Mouse (Mus musculus) cerebellum, adult 2 months (tissue): ENCODE results near the gene Bcas3. TPM values are rescaled to one million over a fixed set of nuclear protein-coding genes. Genes with fewer than 3 reads are reported as not detected.

Experiments used
- DNase-seq, 2 experiments: peaks; one replicate each; pipeline ENCODE4 v3.0.0; 2021
- H3K27ac ChIP-seq: fragments of 200-500 bp; 2 replicates; pipeline ENCODE4 v1.5.1; 2012; ENCODE audit warnings: low read length, control low read depth, inconsistent platforms; ENCODE audit not compliant: insufficient read depth
- H3K27me3 ChIP-seq: fragments of 200-500 bp; 2 replicates; pipeline ENCODE4 v1.6.1; 2012; ENCODE audit warnings: inconsistent platforms, mild to moderate bottlenecking, low read length, moderate library complexity; ENCODE audit not compliant: control insufficient read depth, insufficient read depth
- H3K4me1 ChIP-seq: fragments of 200-500 bp; 2 replicates; pipeline ENCODE4 v1.6.1; 2011; ENCODE audit warnings: low read length; ENCODE audit not compliant: control insufficient read depth, insufficient read depth
- H3K4me3 ChIP-seq: fragments of 200-500 bp; replicated peaks from 2 replicates; pipeline ENCODE3; 2011; ENCODE audit warnings: mild to moderate bottlenecking, low read depth, low read length, control low read depth; ENCODE audit not compliant: insufficient read depth
- CTCF ChIP-seq: fragments of 200-500 bp; IDR thresholded peaks from 2 replicates; pipeline ENCODE4 v1.5.1; 2011; ENCODE audit warnings: low read depth, mild to moderate bottlenecking, control low read depth, low read length, moderate library complexity, borderline replicate concordance; ENCODE audit not compliant: insufficient read depth
- POLR2A ChIP-seq: fragments of 200-500 bp; IDR thresholded peaks from 2 replicates; pipeline ENCODE4 v1.6.1; 2011; ENCODE audit warnings: low read length, control low read depth, borderline replicate concordance; ENCODE audit not compliant: insufficient read depth
- WGBS: fragments of 180-500 bp; shearing (Covaris S2); methylation state at CpG from one replicate; pipeline ENCODE4 v1.1.7; 2018; 5-methylcytosine and 5-hydroxymethylcytosine counted together
- polyA plus RNA-seq: library from polyadenylated mRNA; depleted of rRNA; stranded (reverse); fragments of >200 nt; gene quantifications from 2 replicates; pipeline ENCODE4 v1.2.3, GENCODE M21; 2012

Gene Bcas3
- polyA plus RNA-seq, 1 experiment: 44.4 TPM

GRCm38 (mm10) chr11:85758891-85759290 lies 405.9 kb downstream of the Bcas3 start:
- no peak for DNase-seq
- no peak for TF ChIP-seq CTCF
- no peak for TF ChIP-seq POLR2A
- Histone ChIP-seq H3K4me3 (no peak overlapping the region), H3K27ac (no peak overlapping the region), H3K4me1 (peaks cover 5% of the 10 kb centered on the region), H3K27me3 (no peaks in the 10 kb centered on the region)
- WGBS: 89% methylated on average over 9 of the region's 9 CpGs

GRCm38 (mm10) chr11:85759634-85760439 lies 406.9 kb downstream of the Bcas3 start:
- no peak overlapping the region for H3K27ac ChIP-seq
- no peak for TF ChIP-seq CTCF
- TF ChIP-seq POLR2A: no peak
- no peak overlapping the region for H3K4me3 ChIP-seq
- H3K4me1 ChIP-seq: peaks cover 5% of the 10 kb centered on the region
- 78% methylated on average over 14 of the region's 14 CpGs for WGBS
- H3K27me3 ChIP-seq: no peaks in the 10 kb centered on the region
- DNase-seq: no peak

GRCm38 (mm10) chr11:85760486-85761141 lies 407.6 kb downstream of the Bcas3 start:
- no peak overlapping the region for H3K27ac ChIP-seq
- DNase-seq: peak; percentile 14 to 19

GRCm38 (mm10) chr11:85761170-85761569 lies 408.2 kb downstream of the Bcas3 start:
- Histone ChIP-seq H3K4me3 (no peak overlapping the region), H3K4me1 (peaks cover 5% of the 10 kb centered on the region), H3K27ac (no peak overlapping the region), H3K27me3 (no peaks in the 10 kb centered on the region)
- TF ChIP-seq POLR2A (no peak), CTCF (no peak)
- no peak for DNase-seq
- 87% methylated on average over 3 of the region's 3 CpGs for WGBS

More at GRCm38 (mm10) chr11:85760486-85761141, 407.6 kb downstream of the Bcas3 start:
- WGBS: 47% methylated on average over 6 of the region's 6 CpGs
- Histone ChIP-seq H3K4me3 (no peak overlapping the region), H3K27me3 (no peaks in the 10 kb centered on the region), H3K4me1 (peaks cover 5% of the 10 kb centered on the region)
- TF ChIP-seq CTCF: no peak
- no peak for TF ChIP-seq POLR2A

GRCm38 (mm10) chr11:85763655-85764054 lies 410.7 kb downstream of the Bcas3 start:
- Histone ChIP-seq H3K27ac (no peak overlapping the region), H3K27me3 (no peaks in the 10 kb centered on the region; the same call in 1 of the 2 replicates), H3K4me1 (peaks cover 5% of the 10 kb centered on the region), H3K4me3 (no peak overlapping the region)
- 75% methylated on average over 3 of the region's 3 CpGs for WGBS
- no peak for DNase-seq
- TF ChIP-seq CTCF: no peak
- TF ChIP-seq POLR2A: no peak

GRCm38 (mm10) chr11:85766106-85766723 lies 413.2 kb downstream of the Bcas3 start:
- Histone ChIP-seq H3K27me3 (no peaks in the 10 kb centered on the region; the same call in 1 of the 2 replicates), H3K27ac (no peak overlapping the region), H3K4me1 (no peaks in the 10 kb centered on the region; the same call in 1 of the 2 replicates), H3K4me3 (no peak overlapping the region)
- 55% methylated on average over 7 of the region's 7 CpGs for WGBS
- no peak for TF ChIP-seq CTCF
- TF ChIP-seq POLR2A: no peak
- DNase-seq: no peak

- WGBS: 59% methylated on average over 6 of the region's 6 CpGs
- no peak for TF ChIP-seq POLR2A
- TF ChIP-seq CTCF: no peak
- no peak overlapping the region for H3K4me3 ChIP-seq
- H3K27me3 ChIP-seq: no peaks in the 10 kb centered on the region; the same call in 1 of the 2 replicates
- no peak for DNase-seq
- no peaks in the 10 kb centered on the region; the same call in 1 of the 2 replicates for H3K4me1 ChIP-seq
- H3K27ac ChIP-seq: no peak overlapping the region
These were observed 413.8 kb downstream of the Bcas3 start for GRCm38 (mm10) chr11:85766811-85767210.
